Mouse (Mus musculus): ENCODE measurements around the gene Fkbp14. TPM values are rescaled to one million over a fixed set of nuclear protein-coding genes. Genes with fewer than 3 reads are reported as not detected.

Fkbp14 gene
- polyA plus RNA-seq, 1 experiment from 2014 or later, result 8.1 TPM

- 0 out of 2 replicates have a peak, but pooled peaks have one; percentile 19 for ATAC-seq
- Histone ChIP-seq H3K9me3 (replicated peaks; ENCODE audit: control insufficient read depth, low read length, poor library complexity, severe bottlenecking) (no peaks in the 10 kb centered on the region), H3K4me3 (ENCODE audit: low read depth, low read length) (no peak overlapping the region), H3K4me2 (ENCODE audit: low read length) (peak overlapping the region; percentile 36), H3K36me3 (ENCODE audit: control insufficient read depth, insufficient read depth, low read length) (no peaks in the 10 kb centered on the region), H3K27ac (ENCODE audit: low read length) (peak overlapping the region; percentile 59), H3K9ac (ENCODE audit: low read depth, low read length) (peak overlapping the region; percentile 48), H3K4me1 (ENCODE audit: control insufficient read depth, insufficient read depth, low read length) (peaks cover 27% of the 10 kb centered on the region), H3K27me3 (ENCODE audit: control insufficient read depth, insufficient read depth, low read depth, low read length) (no peaks in the 10 kb centered on the region)
- 15% methylated on average over 7 of the region's 7 CpGs for WGBS
Observed at GRCm38 (mm10) chr6:54569776-54570175, 27.3 kb downstream of the Fkbp14 start.

GRCm38 (mm10) chr6:54566546-54566919 lies 30.6 kb downstream of the Fkbp14 start:
- Histone ChIP-seq H3K27ac (ENCODE audit: low read length) (peak overlapping the region; percentile 94), H3K9me3 (replicated peaks; ENCODE audit: control insufficient read depth, low read length, poor library complexity, severe bottlenecking) (no peaks in the 10 kb centered on the region), H3K4me2 (ENCODE audit: low read length) (peak overlapping the region; percentile 80), H3K9ac (ENCODE audit: low read depth, low read length) (peak overlapping the region; percentile 93), H3K36me3 (ENCODE audit: control insufficient read depth, insufficient read depth, low read length) (no peaks in the 10 kb centered on the region), H3K27me3 (ENCODE audit: control insufficient read depth, insufficient read depth, low read depth, low read length) (no peaks in the 10 kb centered on the region), H3K4me1 (ENCODE audit: control insufficient read depth, insufficient read depth, low read length) (peaks cover 37% of the 10 kb centered on the region), H3K4me3 (ENCODE audit: low read depth, low read length) (peak overlapping the region; percentile 69)
- WGBS, result 5% methylated on average over 6 of the region's 6 CpGs
- ATAC-seq, result no peak

- peak; percentile 86 for ATAC-seq
- H3K4me3 ChIP-seq (ENCODE audit: low read depth, low read length), result peak within 1 kb of the TSS; percentile 69
- peaks cover 37% of the 10 kb centered on the region for H3K4me1 ChIP-seq (ENCODE audit: control insufficient read depth, insufficient read depth, low read length)
- H3K27me3 ChIP-seq (ENCODE audit: control insufficient read depth, insufficient read depth, low read depth, low read length), result no peaks in the 10 kb centered on the region
- no peaks in the 10 kb centered on the region for H3K36me3 ChIP-seq (ENCODE audit: control insufficient read depth, insufficient read depth, low read length)
- no peaks in the 10 kb centered on the region for H3K9me3 ChIP-seq (replicated peaks; ENCODE audit: control insufficient read depth, low read length, poor library complexity, severe bottlenecking)
- H3K4me2 ChIP-seq (ENCODE audit: low read length), result peak within 1 kb of the TSS; percentile 80
- H3K27ac ChIP-seq (ENCODE audit: low read length), result peak within 1 kb of the TSS; percentile 94
- peak within 1 kb of the TSS; percentile 93 for H3K9ac ChIP-seq (ENCODE audit: low read depth, low read length)
- under 1% methylated on average over 59 of the region's 60 CpGs for WGBS
Observed at GRCm38 (mm10) chr6:54565665-54566545, 31.2 kb downstream of the Fkbp14 start, which contains the start of gene Scrn1. Gene Scrn1, minus strand, starts transcription at chr6:54566489.

- Histone ChIP-seq H3K4me1 (ENCODE audit: control insufficient read depth, insufficient read depth, low read length) (peaks cover 37% of the 10 kb centered on the region), H3K9ac (ENCODE audit: low read depth, low read length) (peak overlapping the region; percentile 93), H3K4me2 (ENCODE audit: low read length) (peak overlapping the region; percentile 80), H3K27me3 (ENCODE audit: control insufficient read depth, insufficient read depth, low read depth, low read length) (no peaks in the 10 kb centered on the region), H3K27ac (ENCODE audit: low read length) (peak overlapping the region; percentile 94), H3K9me3 (replicated peaks; ENCODE audit: control insufficient read depth, low read length, poor library complexity, severe bottlenecking) (no peaks in the 10 kb centered on the region), H3K36me3 (ENCODE audit: control insufficient read depth, insufficient read depth, low read length) (no peaks in the 10 kb centered on the region), H3K4me3 (ENCODE audit: low read depth, low read length) (peak overlapping the region; percentile 69)
- ATAC-seq, result peak; percentile 57; the same call in 1 of the 2 replicates
- WGBS, result 2% methylated on average over 3 of the region's 3 CpGs
Observed at GRCm38 (mm10) chr6:54565012-54565411, 32.1 kb downstream of the Fkbp14 start.

GRCm38 (mm10) chr6:54564506-54564991 lies 32.6 kb downstream of the Fkbp14 start:
- 23% methylated on average over 9 of the region's 9 CpGs for WGBS
- peak overlapping the region; percentile 94 for H3K27ac ChIP-seq (ENCODE audit: low read length)
- no peaks in the 10 kb centered on the region for H3K36me3 ChIP-seq (ENCODE audit: control insufficient read depth, insufficient read depth, low read length)
- H3K4me3 ChIP-seq (ENCODE audit: low read depth, low read length), result peak overlapping the region; percentile 69
- H3K4me2 ChIP-seq (ENCODE audit: low read length), result peak overlapping the region; percentile 80
- H3K27me3 ChIP-seq (ENCODE audit: control insufficient read depth, insufficient read depth, low read depth, low read length), result no peaks in the 10 kb centered on the region
- ATAC-seq, result no peak
- no peaks in the 10 kb centered on the region for H3K9me3 ChIP-seq (replicated peaks; ENCODE audit: control insufficient read depth, low read length, poor library complexity, severe bottlenecking)
- peak overlapping the region; percentile 93 for H3K9ac ChIP-seq (ENCODE audit: low read depth, low read length)
- H3K4me1 ChIP-seq (ENCODE audit: control insufficient read depth, insufficient read depth, low read length), result peaks cover 33% of the 10 kb centered on the region

GRCm38 (mm10) chr6:54563561-54563960 lies 33.5 kb downstream of the Fkbp14 start:
- Histone ChIP-seq H3K36me3 (ENCODE audit: control insufficient read depth, insufficient read depth, low read length) (no peaks in the 10 kb centered on the region), H3K4me2 (ENCODE audit: low read length) (peak overlapping the region; percentile 80), H3K27ac (ENCODE audit: low read length) (no peak overlapping the region; the same call in 1 of the 2 replicates), H3K9ac (ENCODE audit: low read depth, low read length) (no peak overlapping the region), H3K4me3 (ENCODE audit: low read depth, low read length) (peak overlapping the region; percentile 69; the same call in 1 of the 2 replicates), H3K9me3 (replicated peaks; ENCODE audit: control insufficient read depth, low read length, poor library complexity, severe bottlenecking) (no peaks in the 10 kb centered on the region), H3K4me1 (ENCODE audit: control insufficient read depth, insufficient read depth, low read length) (peaks cover 26% of the 10 kb centered on the region), H3K27me3 (ENCODE audit: control insufficient read depth, insufficient read depth, low read depth, low read length) (no peaks in the 10 kb centered on the region)
- 88% methylated on average over 4 of the region's 4 CpGs for WGBS
- ATAC-seq, result no peak

GRCm38 (mm10) chr6:54562018-54562809 lies 34.9 kb downstream of the Fkbp14 start:
- peaks cover 26% of the 10 kb centered on the region for H3K4me1 ChIP-seq (ENCODE audit: control insufficient read depth, insufficient read depth, low read length)
- H3K4me3 ChIP-seq (ENCODE audit: low read depth, low read length), result no peak overlapping the region
- no peaks in the 10 kb centered on the region for H3K9me3 ChIP-seq (replicated peaks; ENCODE audit: control insufficient read depth, low read length, poor library complexity, severe bottlenecking)
- no peak overlapping the region for H3K9ac ChIP-seq (ENCODE audit: low read depth, low read length)
- H3K27me3 ChIP-seq (ENCODE audit: control insufficient read depth, insufficient read depth, low read depth, low read length), result no peaks in the 10 kb centered on the region
- H3K36me3 ChIP-seq (ENCODE audit: control insufficient read depth, insufficient read depth, low read length), result no peaks in the 10 kb centered on the region
- 68% methylated on average over 16 of the region's 17 CpGs for WGBS
- H3K27ac ChIP-seq (ENCODE audit: low read length), result no peak overlapping the region
- 0 out of 2 replicates have a peak overlapping the region, but pooled peaks have one; percentile 17 for H3K4me2 ChIP-seq (ENCODE audit: low read length)
- ATAC-seq, result no peak

- Histone ChIP-seq H3K4me2 (ENCODE audit: low read length) (no peak overlapping the region), H3K27me3 (ENCODE audit: control insufficient read depth, insufficient read depth, low read depth, low read length) (no peaks in the 10 kb centered on the region), H3K4me1 (ENCODE audit: control insufficient read depth, insufficient read depth, low read length) (peaks cover 31% of the 10 kb centered on the region), H3K9me3 (replicated peaks; ENCODE audit: control insufficient read depth, low read length, poor library complexity, severe bottlenecking) (no peaks in the 10 kb centered on the region), H3K36me3 (ENCODE audit: control insufficient read depth, insufficient read depth, low read length) (no peaks in the 10 kb centered on the region), H3K9ac (ENCODE audit: low read depth, low read length) (no peak overlapping the region), H3K27ac (ENCODE audit: low read length) (no peak overlapping the region), H3K4me3 (ENCODE audit: low read depth, low read length) (no peak overlapping the region)
- WGBS, result 58% methylated on average over 7 of the region's 7 CpGs
- ATAC-seq, result no peak
Observed at GRCm38 (mm10) chr6:54558466-54558865, 38.6 kb downstream of the Fkbp14 start.
